Mouse (Mus musculus) ovary, postnatal 36 days (tissue): ENCODE data around the gene Safb.
"Not testable (repeated sequence)": the region's sequence is repeated elsewhere in the genome, so short reads cannot be mapped to it uniquely, and the experiment has no call there.

Experiments
- DNase-seq: peaks from one replicate; pipeline ENCODE4 v3.0.0; 2022; ENCODE audit warnings: low spot score, mixed read lengths

Gene Safb

GRCm38 (mm10) chr17:56611323-56611722 lies 26.7 kb downstream of the Safb start:
- no peak for DNase-seq

DNA sequence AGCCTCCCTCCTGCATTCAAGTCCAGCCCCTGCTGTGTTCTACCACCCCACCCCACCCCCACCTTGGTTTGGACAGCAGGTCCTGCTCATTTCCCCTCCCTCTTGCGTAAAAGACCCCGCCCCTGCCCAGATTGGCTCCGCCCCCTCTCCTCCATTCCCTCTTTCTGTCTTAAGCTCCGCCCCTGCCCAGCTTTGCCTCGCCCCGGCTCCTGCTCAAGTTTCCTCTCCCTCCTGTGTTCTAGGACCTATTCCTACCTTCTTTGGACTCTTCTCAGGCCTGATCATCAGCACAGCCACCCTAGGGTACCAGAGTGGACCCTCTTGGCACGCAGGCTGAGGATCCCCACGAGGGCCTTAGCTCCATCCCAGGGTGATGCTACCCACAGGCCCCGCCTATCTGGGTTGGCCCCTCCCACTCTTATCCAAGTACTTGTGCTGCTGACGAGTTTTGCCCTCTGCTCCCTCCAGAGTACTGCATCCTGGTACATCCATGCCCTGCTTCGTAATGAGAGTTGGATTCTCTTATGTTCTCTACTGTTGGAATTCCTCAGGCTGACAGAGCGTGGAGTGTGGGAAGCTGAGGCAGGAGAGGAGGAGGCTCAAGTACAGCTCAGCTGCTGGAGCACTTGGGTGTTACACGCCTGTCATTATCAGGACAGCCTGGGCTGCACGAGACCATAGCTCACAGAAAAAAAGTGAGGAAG lies 27.4 kb downstream of the Safb start:
- DNase-seq = peak; percentile 50

DNA sequence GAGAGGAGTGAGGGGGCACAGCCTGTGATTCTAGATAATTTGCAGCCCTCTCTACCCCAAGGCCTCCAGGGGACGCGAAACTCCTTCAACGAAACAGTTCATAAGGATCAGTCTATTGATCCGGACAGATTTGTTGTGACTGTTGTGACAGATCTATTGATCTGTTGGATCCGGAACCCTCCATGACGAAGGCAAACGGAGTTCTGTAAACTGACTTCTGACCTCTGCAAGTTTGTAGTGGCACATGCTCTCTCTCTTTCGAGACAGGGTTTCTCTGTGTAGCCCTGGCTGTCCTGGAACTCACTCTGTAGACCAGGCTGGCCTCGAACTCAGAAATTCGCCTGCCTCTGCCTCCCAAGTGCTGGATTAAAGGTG lies 27.9 kb downstream of the Safb start:
- DNase-seq = not testable (repeated sequence)

DNA sequence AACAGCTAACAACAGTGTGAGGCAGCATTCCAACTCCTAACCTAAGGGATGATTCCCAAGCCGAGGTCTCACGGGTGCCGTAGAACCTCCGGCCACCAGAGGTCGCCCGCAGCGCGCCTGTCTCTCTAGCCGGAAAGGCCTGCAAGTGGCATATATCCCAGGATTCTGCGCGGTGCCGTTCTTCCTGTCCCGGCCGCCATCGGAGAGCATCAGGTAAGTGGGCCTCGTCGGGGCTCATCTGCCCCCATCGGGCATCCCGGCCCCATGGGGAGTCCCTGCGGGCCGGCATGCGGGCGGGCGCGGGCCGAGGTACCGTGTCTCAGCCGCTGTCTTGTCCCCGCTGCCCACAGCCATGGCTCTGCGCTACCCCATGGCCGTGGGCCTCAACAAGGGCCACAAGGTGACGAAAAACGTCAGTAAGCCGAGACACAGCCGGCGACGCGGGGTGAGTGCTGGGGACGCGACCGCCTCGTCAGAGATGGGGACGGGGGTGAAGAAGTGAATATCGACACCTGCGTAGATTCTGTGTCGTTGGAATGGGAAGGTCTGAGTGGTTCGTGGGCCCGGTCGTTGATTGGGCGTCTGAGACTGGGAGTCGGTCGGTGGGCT lies 28.7 kb downstream of the Safb start, which contains the start of gene Rpl36:
TSS of gene Rpl36 (plus strand) at position 181 of the 609 bp plus-strand sequence.
- DNase-seq = peak; percentile 95

DNA sequence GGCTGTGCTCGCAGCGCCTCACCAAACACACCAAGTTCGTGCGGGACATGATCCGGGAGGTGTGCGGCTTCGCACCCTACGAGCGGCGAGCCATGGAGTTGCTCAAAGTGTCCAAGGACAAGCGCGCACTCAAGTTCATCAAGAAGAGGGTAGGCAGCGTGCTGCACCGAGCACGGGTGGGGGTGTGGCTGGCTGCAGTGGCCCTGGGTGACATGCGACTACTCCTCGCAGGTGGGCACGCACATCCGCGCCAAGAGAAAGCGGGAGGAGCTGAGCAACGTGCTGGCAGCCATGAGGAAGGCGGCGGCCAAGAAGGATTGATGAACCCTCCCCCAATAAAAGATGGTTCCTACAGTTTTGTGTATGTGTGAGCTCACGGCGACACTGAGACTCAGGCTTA lies 29.3 kb downstream of the Safb start:
- peak; percentile 45 for DNase-seq

DNA sequence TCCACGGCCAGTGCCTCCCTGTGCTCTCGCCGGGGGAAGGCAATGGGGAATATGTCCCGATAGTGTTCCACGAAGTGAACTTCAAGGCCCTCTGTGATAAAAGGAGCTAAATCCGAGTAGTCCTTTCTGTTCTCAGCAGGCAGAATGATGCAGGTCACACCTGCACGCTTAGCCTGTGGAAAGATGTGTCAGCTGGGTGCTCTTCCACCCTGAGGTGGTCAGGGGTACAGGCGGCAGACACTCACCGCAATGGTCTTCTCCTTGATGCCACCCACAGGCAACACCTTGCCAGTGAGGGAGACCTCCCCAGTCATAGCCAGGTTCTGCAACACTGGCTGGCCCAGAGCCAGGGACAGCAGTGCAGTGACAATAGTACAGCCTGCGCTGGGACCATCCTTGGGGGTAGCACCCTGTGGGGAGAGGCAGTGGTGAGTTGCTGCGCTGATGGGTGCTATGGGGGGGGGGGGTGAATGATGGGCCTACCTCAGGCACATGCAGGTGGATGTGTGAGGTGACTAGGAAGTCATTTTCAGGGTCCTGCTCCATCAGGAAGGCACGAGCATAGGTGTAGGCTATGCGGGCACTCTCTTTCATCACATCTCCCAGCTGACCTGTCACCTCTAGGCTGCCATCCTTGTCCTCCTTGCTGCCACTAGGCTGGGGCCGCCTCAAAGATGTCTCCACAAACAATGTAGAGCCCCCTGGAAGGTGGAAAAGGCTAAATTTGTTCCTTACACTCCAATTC lies 29.9 kb downstream of the Safb start:
- DNase-seq = no peak

DNA sequence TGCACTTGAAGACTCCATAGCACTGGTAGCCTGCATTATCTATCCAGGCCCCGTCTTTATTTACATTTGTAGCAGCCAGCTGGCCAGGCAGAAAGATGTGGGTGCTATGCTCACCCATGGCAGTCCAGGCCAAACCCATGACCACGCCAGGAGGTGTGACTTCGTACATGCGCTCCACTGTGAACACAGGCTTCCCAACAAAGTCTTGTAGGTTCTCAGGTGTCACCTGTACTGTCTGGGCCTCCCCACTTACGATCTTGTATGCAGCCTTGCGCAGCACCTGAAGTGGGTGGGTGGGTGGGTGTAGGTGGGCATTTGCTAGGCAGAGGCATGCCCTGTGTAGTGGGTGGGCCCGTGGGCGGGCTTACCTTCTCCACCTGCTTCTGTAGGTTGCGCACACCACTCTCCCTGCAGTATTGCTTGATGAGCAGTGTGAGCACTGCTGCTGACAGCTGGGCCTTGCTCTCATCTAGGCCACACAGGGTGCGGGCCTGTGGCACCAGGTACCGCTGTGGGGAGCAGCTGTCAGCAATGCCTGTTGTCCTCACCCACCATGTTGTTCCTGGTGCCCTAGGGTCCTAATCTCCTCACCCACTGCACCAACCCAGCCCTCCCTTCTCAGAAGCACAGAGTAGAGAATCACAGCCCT lies 30.6 kb downstream of the Safb start:
- DNase-seq = no peak

- no peak for DNase-seq
Measured at GRCm38 (mm10) chr17:56615792-56616191, 31.2 kb downstream of the Safb start.

DNA sequence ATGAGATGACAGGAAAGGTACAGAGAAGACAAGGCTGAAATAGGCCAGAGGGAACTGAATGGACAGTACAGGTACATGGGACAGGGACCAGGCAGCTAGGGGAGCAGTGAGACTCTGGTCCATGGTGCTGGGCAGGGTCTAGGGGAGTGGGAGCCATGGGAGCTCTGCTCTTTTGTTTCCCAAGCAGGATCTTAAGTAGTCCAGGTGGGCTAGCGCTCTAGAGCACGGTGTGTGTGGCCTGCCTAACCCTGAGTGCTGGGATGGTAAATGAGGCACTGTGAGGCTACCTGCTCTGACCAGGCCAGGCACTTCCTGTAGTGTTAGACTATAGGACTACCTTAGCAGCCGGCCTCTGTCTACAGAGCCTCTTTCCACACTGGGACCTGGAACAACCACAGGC lies 32.1 kb downstream of the Safb start:
- no peak for DNase-seq

- DNase-seq = no peak
Measured at GRCm38 (mm10) chr17:56617628-56618027, 33.0 kb downstream of the Safb start.

DNA sequence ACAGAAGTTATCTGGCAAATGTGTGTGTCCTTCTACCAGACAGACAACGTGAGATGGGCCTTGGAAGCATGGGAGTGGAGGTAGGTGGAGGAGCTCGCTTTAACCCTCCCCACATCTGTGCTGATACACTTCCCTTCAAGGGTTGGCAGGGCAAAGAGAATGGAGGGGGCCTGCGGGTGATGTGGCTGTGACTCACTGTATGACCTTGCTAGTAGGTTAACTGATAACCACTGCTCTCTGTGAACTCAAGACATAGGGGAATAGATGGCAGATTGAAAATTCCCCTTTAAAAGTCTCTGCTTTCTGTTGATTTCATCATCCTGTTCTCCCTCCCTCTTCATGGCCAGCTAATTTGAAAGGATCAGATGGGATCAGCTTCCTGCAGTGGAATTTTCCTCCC lies 40.9 kb downstream of the Safb start:
- DNase-seq = no peak

DNA sequence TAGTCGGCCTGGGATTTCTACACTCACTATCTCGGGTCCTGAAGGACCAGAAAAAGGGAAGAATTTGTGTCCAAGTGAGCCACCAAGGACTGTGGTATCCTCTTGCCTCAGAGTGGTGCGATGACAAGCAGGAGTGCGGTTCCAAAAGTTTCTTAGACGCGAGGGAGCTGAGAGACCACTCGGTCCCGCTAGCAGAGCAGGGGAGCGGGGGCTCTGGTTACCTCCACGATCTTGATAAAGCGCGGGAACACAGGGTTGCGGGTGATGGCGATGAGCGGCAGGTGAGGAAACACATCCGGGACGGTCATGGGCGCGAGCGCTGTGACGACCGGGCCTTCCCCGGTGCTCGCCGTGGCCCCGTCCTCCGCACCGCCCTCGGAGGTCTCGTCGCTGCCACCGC lies 41.6 kb downstream of the Safb start:
- DNase-seq = no peak

- DNase-seq = peak; percentile 96
Measured at GRCm38 (mm10) chr17:56626754-56627470, 42.3 kb downstream of the Safb start, which contains the start of gene Lonp1. TSS of gene Lonp1 (minus strand) at chr17:56626887.

- no peak for DNase-seq
Measured at GRCm38 (mm10) chr17:56627530-56628277, 43.1 kb downstream of the Safb start, which contains the start of gene Catsperd. TSS of gene Catsperd (plus strand) at chr17:56628143.

- DNase-seq = not testable (repeated sequence)
Measured at GRCm38 (mm10) chr17:56629800-56630781, 45.5 kb downstream of the Safb start.

- no peak for DNase-seq
Measured at GRCm38 (mm10) chr17:56631807-56632206, 47.2 kb downstream of the Safb start.

GRCm38 (mm10) chr17:56634023-56634422 lies 49.4 kb downstream of the Safb start:
- no peak for DNase-seq

DNA sequence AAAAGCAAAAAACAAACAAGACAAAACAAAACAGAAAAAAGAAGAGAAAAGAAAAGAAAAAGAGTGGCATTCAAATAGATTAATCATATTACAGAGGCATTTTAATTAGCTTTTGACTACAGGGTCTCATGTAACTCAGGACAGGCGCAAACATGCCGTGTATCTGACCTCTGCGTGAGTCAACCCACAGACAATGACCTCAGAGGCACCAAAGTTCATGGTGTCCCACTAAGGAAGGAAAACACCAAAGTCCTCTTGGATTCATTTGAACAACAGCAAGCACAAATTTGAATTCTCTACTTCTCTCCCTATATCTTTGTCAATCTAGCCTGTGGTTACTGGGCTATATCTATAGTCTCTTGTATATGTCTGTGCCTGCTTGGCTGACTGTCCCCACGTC lies 58.6 kb downstream of the Safb start:
- no peak for DNase-seq

DNA sequence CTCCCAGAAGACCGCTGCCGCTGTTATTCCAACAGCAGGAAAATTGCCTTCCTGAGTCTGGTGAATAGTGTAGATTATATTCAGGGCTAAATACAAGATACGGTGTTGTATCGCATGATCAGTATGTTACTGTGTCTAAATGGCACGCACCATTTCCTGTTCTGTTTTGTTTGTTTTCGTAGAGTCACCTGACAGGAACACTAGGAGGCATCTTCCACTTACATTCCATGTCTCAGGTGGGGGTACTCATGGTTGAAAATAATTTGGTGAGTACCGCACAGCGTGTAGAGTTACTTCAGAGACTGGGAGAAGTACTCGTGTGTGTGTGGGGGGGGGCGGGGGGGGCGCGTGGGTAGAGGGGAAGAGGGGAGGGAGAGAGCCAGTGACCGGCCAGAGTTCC lies 62.9 kb downstream of the Safb start:
- DNase-seq = no peak

DNA sequence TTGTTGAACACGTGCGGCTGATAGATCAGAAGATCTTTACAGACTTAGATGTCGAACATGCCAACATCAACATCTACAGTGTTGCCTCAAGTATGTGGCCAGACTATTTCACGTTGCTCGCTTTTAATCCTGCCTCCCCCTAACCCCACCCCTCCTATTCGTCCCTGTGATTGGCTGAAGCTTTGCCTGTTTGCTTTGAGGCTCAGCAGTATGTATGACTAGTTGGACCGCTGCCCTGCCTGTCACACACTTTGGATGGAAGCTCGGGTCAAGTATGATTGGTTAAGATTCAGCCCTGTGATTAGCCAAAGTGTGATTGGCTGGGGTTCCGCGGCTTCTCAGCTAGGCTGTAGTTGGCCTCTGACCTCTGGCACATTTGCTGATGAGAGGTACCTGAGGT lies 67.2 kb downstream of the Safb start:
- DNase-seq = no peak
